Mouse (Mus musculus) c-Kit-positive CD71-negative TER-119-negative erythroid progenitor cells, embryonic 14.5 days (primary cell): ENCODE data around the gene Eif4a2.
"Not testable (repeated sequence)": the region's sequence is repeated elsewhere in the genome, so short reads cannot be mapped to it uniquely, and the experiment has no call there.

Experiments used
- DNase-seq: peaks from one replicate; pipeline ENCODE4 v3.0.0-alpha.2; 2013; ENCODE audit warnings: low read depth

Gene Eif4a2

GRCm38 (mm10) chr16:23107231-23107942 lies at the start of gene Eif4a2:
Gene Eif4a2 (plus strand): TSS chr16:23107444.
- DNase-seq, result peak; percentile 76

GRCm38 (mm10) chr16:23057668-23058447 lies 49.4 kb upstream of the Eif4a2 start, which contains the start of gene Kng1:
Gene Kng1 (plus strand): TSS chr16:23057865.
- DNase-seq, result not testable (repeated sequence)

GRCm38 (mm10) chr16:23059630-23060029 lies 47.6 kb upstream of the Eif4a2 start:
- DNase-seq, result not testable (repeated sequence)

- DNase-seq, result not testable (repeated sequence)
Measured at GRCm38 (mm10) chr16:23060781-23061325, 46.4 kb upstream of the Eif4a2 start.

GRCm38 (mm10) chr16:23077516-23077915 lies 29.7 kb upstream of the Eif4a2 start:
- not testable (repeated sequence) for DNase-seq

GRCm38 (mm10) chr16:23087159-23087558 lies 20.1 kb upstream of the Eif4a2 start:
- not testable (repeated sequence) for DNase-seq

- DNase-seq, result not testable (repeated sequence)
Measured at GRCm38 (mm10) chr16:23087712-23088111, 19.5 kb upstream of the Eif4a2 start.

- not testable (repeated sequence) for DNase-seq
Measured at GRCm38 (mm10) chr16:23088491-23088890, 18.8 kb upstream of the Eif4a2 start.

- not testable (repeated sequence) for DNase-seq
Measured at GRCm38 (mm10) chr16:23091345-23091744, 15.9 kb upstream of the Eif4a2 start.

- no peak for DNase-seq
Measured at GRCm38 (mm10) chr16:23093321-23093953, 13.8 kb upstream of the Eif4a2 start.

- DNase-seq, result no peak
Measured at GRCm38 (mm10) chr16:23094136-23094535, 13.1 kb upstream of the Eif4a2 start.

- DNase-seq, result not testable (repeated sequence)
Measured at GRCm38 (mm10) chr16:23095581-23095980, 11.7 kb upstream of the Eif4a2 start.

GRCm38 (mm10) chr16:23096886-23097285 lies 10.4 kb upstream of the Eif4a2 start:
- not testable (repeated sequence) for DNase-seq

GRCm38 (mm10) chr16:23097290-23098104 lies 9.7 kb upstream of the Eif4a2 start:
- not testable (repeated sequence) for DNase-seq

- DNase-seq, result not testable (repeated sequence)
Measured at GRCm38 (mm10) chr16:23098105-23098452, 9.2 kb upstream of the Eif4a2 start.

GRCm38 (mm10) chr16:23099632-23100031 lies 7.6 kb upstream of the Eif4a2 start:
- no peak for DNase-seq

- no peak for DNase-seq
Measured at GRCm38 (mm10) chr16:23100099-23100575, 7.1 kb upstream of the Eif4a2 start.

GRCm38 (mm10) chr16:23100613-23101012 lies 6.6 kb upstream of the Eif4a2 start:
- DNase-seq, result no peak

- DNase-seq, result no peak
Measured at GRCm38 (mm10) chr16:23102340-23103037, 4.8 kb upstream of the Eif4a2 start.

- no peak for DNase-seq
Measured at GRCm38 (mm10) chr16:23103038-23103745, 4.1 kb upstream of the Eif4a2 start.
